Mouse (Mus musculus): ENCODE data around the gene Bmf. TPM values are rescaled to one million over a fixed set of nuclear protein-coding genes. Genes with fewer than 3 reads are reported as not detected.

Gene Bmf
- polyA plus RNA-seq, 1 experiment from 2014 or later = 4.4 TPM

DNA sequence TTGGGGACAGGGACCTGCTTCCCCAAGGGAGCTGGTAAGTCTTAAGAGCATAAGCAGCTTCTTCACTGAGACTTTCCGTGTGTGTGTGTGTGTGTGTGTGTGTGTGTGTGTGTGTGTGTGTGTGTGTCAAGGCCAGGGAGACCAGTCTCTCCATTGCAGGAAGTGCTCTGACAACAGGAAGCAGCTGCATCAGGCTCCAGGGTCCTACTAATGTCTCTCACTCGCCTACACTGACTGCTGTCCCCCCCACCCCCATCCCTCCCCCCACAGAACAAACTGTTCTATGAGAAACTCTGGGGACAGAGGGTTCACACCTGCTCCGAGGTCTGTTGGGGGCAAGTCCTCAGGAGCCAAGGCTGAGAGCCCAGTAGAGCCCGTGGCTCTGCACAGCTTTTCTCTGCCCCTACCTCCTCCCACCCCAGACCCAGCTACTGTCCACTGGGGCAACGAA lies 58.2 kb downstream of the Bmf start:
- 0 out of 2 replicates have a peak, but pooled peaks have one; percentile 18 for ATAC-seq (ENCODE audit: insufficient read depth, low FRiP score)
- no peaks in the 10 kb centered on the region for H3K36me3 ChIP-seq (ENCODE audit: control insufficient read depth, insufficient read depth, low read length)
- no peak overlapping the region for H3K4me2 ChIP-seq (ENCODE audit: low read depth, low read length)
- H3K9me3 ChIP-seq (replicated peaks; ENCODE audit: control insufficient read depth, low read length) = no peaks in the 10 kb centered on the region
- peaks cover 13% of the 10 kb centered on the region for H3K4me1 ChIP-seq (ENCODE audit: control insufficient read depth, insufficient read depth, low read length)
- 29% methylated on average over 5 of the region's 5 CpGs for WGBS
- H3K4me3 ChIP-seq (replicated peaks; ENCODE audit: low read length) = no peak overlapping the region
- H3K27ac ChIP-seq (ENCODE audit: low read length) = peak overlapping the region; percentile 76; the same call in 1 of the 2 replicates
- no peaks in the 10 kb centered on the region for H3K27me3 ChIP-seq (ENCODE audit: control insufficient read depth, insufficient read depth, low read length)
- H3K9ac ChIP-seq (ENCODE audit: low read length) = no peak overlapping the region

GRCm38 (mm10) chr2:118490241-118491091 lies 59.0 kb downstream of the Bmf start:
- Histone ChIP-seq H3K9me3 (replicated peaks; ENCODE audit: control insufficient read depth, low read length) (no peaks in the 10 kb centered on the region), H3K27me3 (ENCODE audit: control insufficient read depth, insufficient read depth, low read length) (no peaks in the 10 kb centered on the region), H3K27ac (ENCODE audit: low read length) (peak overlapping the region; percentile 76), H3K4me3 (replicated peaks; ENCODE audit: low read length) (no peak overlapping the region), H3K4me2 (ENCODE audit: low read depth, low read length) (no peak overlapping the region), H3K36me3 (ENCODE audit: control insufficient read depth, insufficient read depth, low read length) (no peaks in the 10 kb centered on the region), H3K9ac (ENCODE audit: low read length) (peak overlapping the region; percentile 44), H3K4me1 (ENCODE audit: control insufficient read depth, insufficient read depth, low read length) (peaks cover 13% of the 10 kb centered on the region)
- peak; percentile 71 for ATAC-seq (ENCODE audit: insufficient read depth, low FRiP score)
- WGBS = 23% methylated on average over 12 of the region's 12 CpGs

GRCm38 (mm10) chr2:118487806-118488205 lies 61.7 kb downstream of the Bmf start:
- H3K27me3 ChIP-seq (ENCODE audit: control insufficient read depth, insufficient read depth, low read length) = no peaks in the 10 kb centered on the region
- ATAC-seq (ENCODE audit: insufficient read depth, low FRiP score) = no peak
- WGBS = 65% methylated on average over 3 of the region's 3 CpGs
- H3K4me1 ChIP-seq (ENCODE audit: control insufficient read depth, insufficient read depth, low read length) = peaks cover 13% of the 10 kb centered on the region
- H3K4me3 ChIP-seq (replicated peaks; ENCODE audit: low read length) = no peak overlapping the region
- H3K9me3 ChIP-seq (replicated peaks; ENCODE audit: control insufficient read depth, low read length) = no peaks in the 10 kb centered on the region
- no peaks in the 10 kb centered on the region for H3K36me3 ChIP-seq (ENCODE audit: control insufficient read depth, insufficient read depth, low read length)
- no peak overlapping the region for H3K9ac ChIP-seq (ENCODE audit: low read length)
- no peak overlapping the region for H3K27ac ChIP-seq (ENCODE audit: low read length)
- no peak overlapping the region for H3K4me2 ChIP-seq (ENCODE audit: low read depth, low read length)

- no peaks in the 10 kb centered on the region for H3K36me3 ChIP-seq (ENCODE audit: control insufficient read depth, insufficient read depth, low read length)
- H3K27me3 ChIP-seq (ENCODE audit: control insufficient read depth, insufficient read depth, low read length) = no peaks in the 10 kb centered on the region
- H3K27ac ChIP-seq (ENCODE audit: low read length) = no peak overlapping the region
- H3K9ac ChIP-seq (ENCODE audit: low read length) = no peak overlapping the region
- H3K4me1 ChIP-seq (ENCODE audit: control insufficient read depth, insufficient read depth, low read length) = peaks cover 13% of the 10 kb centered on the region
- no peaks in the 10 kb centered on the region for H3K9me3 ChIP-seq (replicated peaks; ENCODE audit: control insufficient read depth, low read length)
- H3K4me2 ChIP-seq (ENCODE audit: low read depth, low read length) = no peak overlapping the region
- peak; percentile 19; the same call in 1 of the 2 replicates for ATAC-seq (ENCODE audit: insufficient read depth, low FRiP score)
- WGBS = 18% methylated on average over 12 of the region's 12 CpGs
- H3K4me3 ChIP-seq (replicated peaks; ENCODE audit: low read length) = no peak overlapping the region
Observed at GRCm38 (mm10) chr2:118486933-118487332, 62.6 kb downstream of the Bmf start.

- H3K27ac ChIP-seq (ENCODE audit: low read length) = no peak overlapping the region
- WGBS = 71% methylated on average over 3 of the region's 3 CpGs
- H3K4me1 ChIP-seq (ENCODE audit: control insufficient read depth, insufficient read depth, low read length) = peaks cover 6% of the 10 kb centered on the region
- no peak overlapping the region for H3K4me3 ChIP-seq (replicated peaks; ENCODE audit: low read length)
- ATAC-seq (ENCODE audit: insufficient read depth, low FRiP score) = no peak
- H3K4me2 ChIP-seq (ENCODE audit: low read depth, low read length) = no peak overlapping the region
- H3K36me3 ChIP-seq (ENCODE audit: control insufficient read depth, insufficient read depth, low read length) = no peaks in the 10 kb centered on the region
- no peak overlapping the region for H3K9ac ChIP-seq (ENCODE audit: low read length)
- no peaks in the 10 kb centered on the region for H3K27me3 ChIP-seq (ENCODE audit: control insufficient read depth, insufficient read depth, low read length)
- no peaks in the 10 kb centered on the region for H3K9me3 ChIP-seq (replicated peaks; ENCODE audit: control insufficient read depth, low read length)
Observed at GRCm38 (mm10) chr2:118485415-118485814, 64.1 kb downstream of the Bmf start.

DNA sequence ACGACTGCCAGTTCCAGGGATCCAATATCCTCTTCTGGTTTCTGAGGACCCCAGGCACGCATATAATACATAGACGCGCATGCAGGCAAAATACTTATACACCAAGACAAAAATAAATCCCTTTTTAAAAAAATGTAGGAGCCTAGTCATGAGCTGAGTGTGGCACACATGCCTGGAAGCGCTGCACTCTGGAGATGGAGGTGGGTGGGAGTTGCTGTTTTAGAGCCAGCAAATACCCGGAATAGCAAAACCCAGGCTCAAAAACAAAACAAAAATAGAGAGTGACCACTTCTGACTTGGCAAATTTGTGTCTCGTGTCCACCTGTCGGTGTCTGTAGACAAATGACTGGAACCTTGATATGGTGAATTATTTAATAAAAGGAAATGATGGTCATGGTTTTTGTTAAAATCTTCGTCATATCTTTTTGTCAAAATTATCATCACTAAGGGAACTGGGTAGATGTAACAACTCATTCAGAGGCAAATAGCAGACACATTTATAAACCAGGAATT lies 65.0 kb downstream of the Bmf start:
- H3K27ac ChIP-seq (ENCODE audit: low read length) = no peak overlapping the region
- no peak overlapping the region for H3K9ac ChIP-seq (ENCODE audit: low read length)
- H3K9me3 ChIP-seq (replicated peaks; ENCODE audit: control insufficient read depth, low read length) = no peaks in the 10 kb centered on the region
- no peaks in the 10 kb centered on the region for H3K4me1 ChIP-seq (ENCODE audit: control insufficient read depth, insufficient read depth, low read length)
- 85% methylated on average over 9 of the region's 9 CpGs for WGBS
- no peak overlapping the region for H3K4me3 ChIP-seq (replicated peaks; ENCODE audit: low read length)
- no peaks in the 10 kb centered on the region for H3K27me3 ChIP-seq (ENCODE audit: control insufficient read depth, insufficient read depth, low read length)
- no peak overlapping the region for H3K4me2 ChIP-seq (ENCODE audit: low read depth, low read length)
- no peak for ATAC-seq (ENCODE audit: insufficient read depth, low FRiP score)
- H3K36me3 ChIP-seq (ENCODE audit: control insufficient read depth, insufficient read depth, low read length) = no peaks in the 10 kb centered on the region

DNA sequence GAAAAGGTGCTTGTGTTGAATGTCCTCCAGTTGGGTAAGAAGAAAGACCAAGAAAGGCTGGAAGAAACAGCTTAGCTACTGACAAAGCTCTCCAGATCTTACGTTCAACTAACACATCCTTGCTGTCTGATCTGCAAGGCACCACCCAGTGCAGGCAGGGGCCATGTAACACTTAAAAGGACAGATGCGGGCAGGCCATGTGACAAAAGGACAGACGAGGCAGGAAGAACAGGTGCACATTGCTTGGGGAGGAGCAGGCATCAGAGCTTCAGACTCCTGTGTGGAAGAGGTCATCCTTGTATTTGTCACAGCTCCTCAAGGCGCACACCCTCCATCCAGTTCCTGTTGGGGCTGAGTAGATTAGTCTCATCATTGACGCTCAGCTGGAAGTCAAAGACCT lies 66.5 kb downstream of the Bmf start:
- Histone ChIP-seq H3K9ac (ENCODE audit: low read length) (no peak overlapping the region), H3K36me3 (ENCODE audit: control insufficient read depth, insufficient read depth, low read length) (no peaks in the 10 kb centered on the region), H3K9me3 (replicated peaks; ENCODE audit: control insufficient read depth, low read length) (no peaks in the 10 kb centered on the region), H3K27ac (ENCODE audit: low read length) (no peak overlapping the region), H3K27me3 (ENCODE audit: control insufficient read depth, insufficient read depth, low read length) (no peaks in the 10 kb centered on the region), H3K4me1 (ENCODE audit: control insufficient read depth, insufficient read depth, low read length) (peaks cover 8% of the 10 kb centered on the region), H3K4me3 (replicated peaks; ENCODE audit: low read length) (no peak overlapping the region), H3K4me2 (ENCODE audit: low read depth, low read length) (no peak overlapping the region)
- 80% methylated on average over 5 of the region's 5 CpGs for WGBS
- no peak for ATAC-seq (ENCODE audit: insufficient read depth, low FRiP score)

DNA sequence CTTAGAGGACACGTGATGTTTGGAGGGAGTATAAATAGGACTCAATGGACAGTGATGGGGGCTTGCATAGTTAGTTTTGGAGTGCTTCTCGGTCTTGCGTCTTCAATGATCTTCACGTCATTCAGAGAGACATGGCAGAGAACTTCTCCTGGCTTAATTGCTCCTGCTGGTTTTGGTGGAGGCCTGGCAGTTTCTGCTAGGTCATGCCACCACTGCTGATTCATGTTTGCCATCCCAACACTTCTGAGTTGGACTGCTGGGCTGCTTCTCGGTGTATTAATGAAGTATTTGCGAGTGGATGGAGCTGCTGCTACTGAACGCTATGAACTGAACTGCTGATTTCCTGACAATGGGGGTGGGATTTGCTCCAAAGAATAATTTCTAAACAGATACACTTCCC lies 68.6 kb downstream of the Bmf start:
- Histone ChIP-seq H3K9me3 (replicated peaks; ENCODE audit: control insufficient read depth, low read length) (no peaks in the 10 kb centered on the region), H3K27me3 (ENCODE audit: control insufficient read depth, insufficient read depth, low read length) (no peaks in the 10 kb centered on the region), H3K4me3 (replicated peaks; ENCODE audit: low read length) (no peak overlapping the region), H3K36me3 (ENCODE audit: control insufficient read depth, insufficient read depth, low read length) (0 out of 2 replicates have a peak, but pooled peaks cover 4% of the 10 kb centered on the region), H3K4me1 (ENCODE audit: control insufficient read depth, insufficient read depth, low read length) (peaks cover 8% of the 10 kb centered on the region), H3K4me2 (ENCODE audit: low read depth, low read length) (no peak overlapping the region), H3K9ac (ENCODE audit: low read length) (no peak overlapping the region), H3K27ac (ENCODE audit: low read length) (no peak overlapping the region)
- ATAC-seq (ENCODE audit: insufficient read depth, low FRiP score) = no peak
- 91% methylated on average over 7 of the region's 7 CpGs for WGBS

- Histone ChIP-seq H3K9me3 (replicated peaks; ENCODE audit: control insufficient read depth, low read length) (no peaks in the 10 kb centered on the region), H3K4me2 (ENCODE audit: low read depth, low read length) (peak within 1 kb of the TSS; percentile 82), H3K36me3 (ENCODE audit: control insufficient read depth, insufficient read depth, low read length) (0 out of 2 replicates have a peak, but pooled peaks cover 4% of the 10 kb centered on the region), H3K27me3 (ENCODE audit: control insufficient read depth, insufficient read depth, low read length) (no peaks in the 10 kb centered on the region), H3K4me3 (replicated peaks; ENCODE audit: low read length) (peak within 1 kb of the TSS; percentile 82), H3K9ac (ENCODE audit: low read length) (peak within 1 kb of the TSS; percentile 88), H3K4me1 (ENCODE audit: control insufficient read depth, insufficient read depth, low read length) (peaks cover 8% of the 10 kb centered on the region), H3K27ac (ENCODE audit: low read length) (peak within 1 kb of the TSS; percentile 84)
- WGBS = under 1% methylated on average over 35 of the region's 35 CpGs
- peak; percentile 93 for ATAC-seq (ENCODE audit: insufficient read depth, low FRiP score)
Observed at GRCm38 (mm10) chr2:118479550-118479909, 70.0 kb downstream of the Bmf start, which contains the start of gene Srp14. TSS of gene Srp14 (minus strand) at chr2:118479711.

Measured in stomach, embryonic 16.5 days (tissue).